Mouse (Mus musculus) ES-E14 (cell line): Measurements from ENCODE around the gene Cacng2. TPM values are rescaled to one million over a fixed set of nuclear protein-coding genes. Genes with fewer than 3 reads are reported as not detected.

ENCODE experiments used
- DNase-seq: peaks from one replicate; pipeline ENCODE4 v3.0.0-alpha.2; 2013; ENCODE audit warnings: low read depth, low spot score
- H3K27ac ChIP-seq: 2 replicates; pipeline ENCODE4 v1.5.1; 2012; ENCODE audit warnings: low read depth, mild to moderate bottlenecking, low read length, moderate library complexity, mixed read lengths; ENCODE audit not compliant: poor library complexity, insufficient read depth, severe bottlenecking
- H3K36me3 ChIP-seq: 2 replicates; pipeline ENCODE4 v1.6.1; 2012; ENCODE audit warnings: mild to moderate bottlenecking, low read length, moderate library complexity, mixed read lengths; ENCODE audit not compliant: control insufficient read depth, poor library complexity, insufficient read depth, severe bottlenecking
- H3K4me1 ChIP-seq, 2 experiments: fragments of 150-350 bp in 1 of 2; sonication (generic) in 1 of 2; 2 replicates each; pipeline ENCODE4 v1.6.1; 2012; ENCODE audit warnings: low read length in 2 of 2, mild to moderate bottlenecking in 1 of 2, mixed read lengths in 1 of 2; ENCODE audit not compliant: control insufficient read depth in 2 of 2, insufficient read depth in 2 of 2, poor library complexity in 1 of 2
- H3K4me3 ChIP-seq, 2 experiments: fragments of 150-350 bp in 1 of 2; sonication (generic) in 1 of 2; 2 replicates each; pipeline ENCODE4 v1.5.1; 2012; ENCODE audit warnings: low read length in 2 of 2, low read depth in 1 of 2, mild to moderate bottlenecking in 1 of 2, mixed read lengths in 1 of 2; ENCODE audit not compliant: insufficient read depth in 1 of 2, poor library complexity in 1 of 2, severe bottlenecking in 1 of 2
- H3K9ac ChIP-seq: 2 replicates; pipeline ENCODE4 v1.6.1; 2012; ENCODE audit warnings: low read depth, mild to moderate bottlenecking, low read length, mixed read lengths; ENCODE audit not compliant: poor library complexity, insufficient read depth, severe bottlenecking
- H3K9me3 ChIP-seq: fragments of 150-350 bp; sonication (generic); 2 replicates; pipeline ENCODE4 v1.6.1; 2012; ENCODE audit warnings: low read depth, mild to moderate bottlenecking, low read length; ENCODE audit not compliant: control insufficient read depth, insufficient read depth
- CHD2 ChIP-seq: IDR thresholded peaks from 2 replicates; pipeline ENCODE4 v1.6.1; 2014; ENCODE audit warnings: mild to moderate bottlenecking, low read depth, low read length, inconsistent platforms
- HCFC1 ChIP-seq: IDR thresholded peaks from 2 replicates; pipeline ENCODE4 v1.6.1; 2012; ENCODE audit warnings: low read length, inconsistent platforms, borderline replicate concordance; ENCODE audit not compliant: insufficient read depth
- MAFK ChIP-seq: IDR thresholded peaks from 2 replicates; pipeline ENCODE4 v1.6.1; 2014; ENCODE audit warnings: mild to moderate bottlenecking, low read depth, low read length, inconsistent platforms; ENCODE audit not compliant: insufficient read depth
- ZC3H11A ChIP-seq: IDR thresholded peaks from 2 replicates; pipeline ENCODE4 v1.6.1; 2012; ENCODE audit warnings: low read depth, mild to moderate bottlenecking, inconsistent platforms, low read length, borderline replicate concordance
- ZNF384 ChIP-seq: IDR thresholded peaks from 2 replicates; pipeline ENCODE4 v1.6.1; 2012; ENCODE audit warnings: low read depth, low read length, inconsistent platforms
- in situ Hi-C, 2 experiments: fragments of 600-800 bp; cut with MboI; formaldehyde crosslinking; loops; one replicate each; pipeline ENCODE4 v1.15.1; 2025; ENCODE audit warnings: low sequenced_read_pairs in 2 of 2, inconsistent platforms in 1 of 2; ENCODE audit not compliant: unreplicated experiment in 2 of 2
- total RNA-seq: library from RNA; depleted of rRNA; stranded (reverse); fragments of 300-350 nt; gene quantifications from 2 replicates; pipeline ENCODE4 v1.2.3, GENCODE M21; 2012; rRNA removed

The Cacng2 gene
- total RNA-seq: not detected in 2 replicates

DNA sequence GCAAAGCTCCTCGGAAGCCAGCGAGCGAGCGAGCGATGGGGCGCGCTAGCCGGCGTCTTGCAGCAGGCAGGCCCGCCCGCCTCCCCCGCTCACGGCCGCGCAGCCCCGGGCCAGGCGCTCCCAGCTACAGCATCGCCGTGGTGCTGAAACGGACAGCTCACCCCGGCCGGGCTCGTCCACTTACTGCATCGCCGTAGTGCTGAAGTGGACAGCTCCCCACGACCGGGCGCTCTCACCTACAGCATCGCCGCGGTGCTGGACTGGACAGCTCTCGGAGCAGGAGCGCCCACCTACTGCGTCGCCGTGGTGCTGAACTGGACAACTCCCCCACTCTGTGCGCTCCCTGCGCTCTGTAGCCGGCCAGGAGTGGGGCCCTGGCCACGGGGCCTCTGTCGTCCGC is at the start of gene Cacng2:
TSS of gene Cacng2 (minus strand) at position 325 of the 400 bp plus-strand sequence.
- peak; percentile 56; the same call in 1 of the 2 replicates for TF ChIP-seq HCFC1
- no peak for TF ChIP-seq ZC3H11A
- peak; percentile 96 for DNase-seq
- Histone ChIP-seq H3K36me3 (no peaks in the 10 kb centered on the region), H3K9ac (no peak within 1 kb of the TSS), H3K27ac (no peak within 1 kb of the TSS), H3K9me3 (no peaks in the 10 kb centered on the region), H3K4me1 (no peaks in the 10 kb centered on the region; a peak in 1 of 4 replicates), H3K4me3 (peak within 1 kb of the TSS; percentile 53 to 60)
- in situ Hi-C loops: no loop called here

GRCm38 (mm10) chr15:78169566-78169965 is 49.7 kb upstream of the Cacng2 start:
- DNase-seq: no peak
- TF ChIP-seq ZNF384: no peak
- TF ChIP-seq MAFK: no peak
- TF ChIP-seq ZC3H11A: no peak
- no peak for TF ChIP-seq HCFC1
- Histone ChIP-seq H3K9ac (no peak overlapping the region), H3K4me3 (no peak overlapping the region), H3K4me1 (peaks cover 0 to 7% of the 10 kb centered on the region in 2 experiments; a peak in 1 of 4 replicates), H3K9me3 (no peaks in the 10 kb centered on the region), H3K27ac (no peak overlapping the region), H3K36me3 (no peaks in the 10 kb centered on the region; the same call in 1 of the 2 replicates)
- in situ Hi-C loops: no loop called here

GRCm38 (mm10) chr15:78165292-78165691 is 45.5 kb upstream of the Cacng2 start:
- Histone ChIP-seq H3K36me3 (peaks cover 8% of the 10 kb centered on the region; the same call in 1 of the 2 replicates), H3K4me1 (no peaks in the 10 kb centered on the region), H3K9ac (no peak overlapping the region), H3K4me3 (no peak overlapping the region), H3K9me3 (no peaks in the 10 kb centered on the region), H3K27ac (no peak overlapping the region)
- DNase-seq: no peak
- no peak for TF ChIP-seq CHD2
- TF ChIP-seq HCFC1: no peak
- no peak for TF ChIP-seq ZNF384
- TF ChIP-seq MAFK: no peak
- TF ChIP-seq ZC3H11A: no peak
- in situ Hi-C loops: no loop called here

DNA sequence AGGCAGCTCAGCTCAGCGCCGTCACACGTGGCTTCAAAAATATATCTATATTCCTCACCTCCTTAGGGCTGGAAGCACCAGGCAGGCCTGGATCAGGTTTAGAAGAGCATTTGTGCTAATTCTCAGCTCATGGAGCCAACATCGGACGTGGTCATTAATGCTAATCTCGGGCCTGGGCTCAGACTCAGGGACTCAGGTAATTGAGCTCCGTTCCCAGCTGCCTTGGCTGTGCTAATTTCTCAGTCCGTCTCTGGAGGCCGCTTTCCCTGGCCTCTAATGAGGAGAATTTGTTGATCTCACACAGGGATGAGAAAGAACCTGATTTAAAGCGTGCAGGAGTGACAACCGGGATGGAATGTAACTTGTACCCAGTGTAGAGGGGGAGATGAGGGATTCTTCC is 44.6 kb upstream of the Cacng2 start:
- Histone ChIP-seq H3K9me3 (no peaks in the 10 kb centered on the region), H3K27ac (no peak overlapping the region; the same call in 1 of the 2 replicates), H3K4me1 (no peaks in the 10 kb centered on the region), H3K4me3 (no peak overlapping the region), H3K9ac (no peak overlapping the region), H3K36me3 (peaks cover 8% of the 10 kb centered on the region; the same call in 1 of the 2 replicates)
- in situ Hi-C loops: no loop called here
- TF ChIP-seq HCFC1: no peak
- TF ChIP-seq MAFK: no peak
- TF ChIP-seq CHD2: no peak
- no peak for TF ChIP-seq ZC3H11A
- TF ChIP-seq ZNF384: no peak
- DNase-seq: no peak

- in situ Hi-C loops: no loop called here
- Histone ChIP-seq H3K36me3 (peaks cover 8% of the 10 kb centered on the region; the same call in 1 of the 2 replicates), H3K27ac (no peak overlapping the region), H3K4me1 (no peaks in the 10 kb centered on the region), H3K4me3 (no peak overlapping the region), H3K9ac (no peak overlapping the region), H3K9me3 (no peaks in the 10 kb centered on the region)
- no peak for DNase-seq
- TF ChIP-seq HCFC1: no peak
- no peak for TF ChIP-seq MAFK
- TF ChIP-seq CHD2: no peak
- TF ChIP-seq ZC3H11A: no peak
- no peak for TF ChIP-seq ZNF384
Measured at GRCm38 (mm10) chr15:78161946-78162345, 42.1 kb upstream of the Cacng2 start.
